Mouse (Mus musculus): Measurements from ENCODE around the gene Cep126. TPM values are rescaled to one million over a fixed set of nuclear protein-coding genes. Genes with fewer than 3 reads are reported as not detected.
A peak's percentile ranks its signal among the peaks of the same experiment; 100 is the strongest.

The Cep126 gene
- polyA plus RNA-seq, 1 experiment from 2014 or later, result 4.5 TPM

- Histone ChIP-seq H3K4me2 (ENCODE audit: low read depth, low read length) (no peak overlapping the region), H3K36me3 (ENCODE audit: control insufficient read depth, insufficient read depth, low read length) (no peaks in the 10 kb centered on the region), H3K27me3 (replicated peaks; ENCODE audit: control insufficient read depth, insufficient read depth, low read length) (no peaks in the 10 kb centered on the region), H3K27ac (replicated peaks; ENCODE audit: low read depth, low read length) (no peak overlapping the region; the same call in 1 of the 2 replicates), H3K4me3 (ENCODE audit: low read depth, low read length) (no peak overlapping the region), H3K9ac (ENCODE audit: low read depth, low read length) (no peak overlapping the region), H3K4me1 (ENCODE audit: control insufficient read depth, insufficient read depth, low read length) (peaks cover 5% of the 10 kb centered on the region; the same call in 1 of the 2 replicates), H3K9me3 (ENCODE audit: control insufficient read depth, low read length) (no peaks in the 10 kb centered on the region)
- DNase-seq (ENCODE audit: low spot score) (peak; percentile 14), ATAC-seq (ENCODE audit: low read depth) (peak; percentile 51; the same call in 1 of the 2 replicates)
- WGBS, result 27% methylated on average over 4 of the region's 4 CpGs
Measured at GRCm38 (mm10) chr9:8035091-8035490, 99.0 kb downstream of the Cep126 start.

- WGBS, result 56% methylated on average over 1 of the region's 1 CpGs
Measured at GRCm38 (mm10) chr9:8034143-8034542, 100.0 kb downstream of the Cep126 start.

GRCm38 (mm10) chr9:8032847-8033246 is 101.2 kb downstream of the Cep126 start:
- DNase-seq (ENCODE audit: low spot score) (peak; percentile 77), ATAC-seq (ENCODE audit: low read depth) (peak; percentile 70)
- Histone ChIP-seq H3K4me1 (ENCODE audit: control insufficient read depth, insufficient read depth, low read length) (peaks cover 5% of the 10 kb centered on the region; the same call in 1 of the 2 replicates), H3K4me2 (ENCODE audit: low read depth, low read length) (no peak overlapping the region), H3K9me3 (ENCODE audit: control insufficient read depth, low read length) (no peaks in the 10 kb centered on the region), H3K27ac (replicated peaks; ENCODE audit: low read depth, low read length) (no peak overlapping the region; the same call in 1 of the 2 replicates), H3K36me3 (ENCODE audit: control insufficient read depth, insufficient read depth, low read length) (no peaks in the 10 kb centered on the region), H3K27me3 (replicated peaks; ENCODE audit: control insufficient read depth, insufficient read depth, low read length) (no peaks in the 10 kb centered on the region), H3K4me3 (ENCODE audit: low read depth, low read length) (no peak overlapping the region), H3K9ac (ENCODE audit: low read depth, low read length) (no peak overlapping the region)
- WGBS, result 76% methylated on average over 5 of the region's 5 CpGs

More at GRCm38 (mm10) chr9:8034143-8034542, 100.0 kb downstream of the Cep126 start:
- no peak for DNase-seq (ENCODE audit: low spot score)
- Histone ChIP-seq H3K27ac (replicated peaks; ENCODE audit: low read depth, low read length) (no peak overlapping the region), H3K27me3 (replicated peaks; ENCODE audit: control insufficient read depth, insufficient read depth, low read length) (no peaks in the 10 kb centered on the region), H3K4me1 (ENCODE audit: control insufficient read depth, insufficient read depth, low read length) (peaks cover 5% of the 10 kb centered on the region; the same call in 1 of the 2 replicates), H3K9me3 (ENCODE audit: control insufficient read depth, low read length) (no peaks in the 10 kb centered on the region), H3K4me3 (ENCODE audit: low read depth, low read length) (no peak overlapping the region), H3K36me3 (ENCODE audit: control insufficient read depth, insufficient read depth, low read length) (no peaks in the 10 kb centered on the region), H3K4me2 (ENCODE audit: low read depth, low read length) (no peak overlapping the region), H3K9ac (ENCODE audit: low read depth, low read length) (no peak overlapping the region)
- ATAC-seq (ENCODE audit: low read depth), result no peak

Other genes with a start within 250 kb of the Cep126 start
- 32.2 and 37.7 TPM in 2 replicates for gene Yap1, start 129.7 kb downstream of the Cep126 start, polyA plus RNA-seq (2014; fragmentation: Nextera tagmentation; extraction: Ambion mirVana)
- gene Cfap300, start 91.5 kb downstream of the Cep126 start, polyA plus RNA-seq (2014; fragmentation: Nextera tagmentation; extraction: Ambion mirVana), result 13.9 and 14.5 TPM in 2 replicates

All from embryonic facial prominence, embryonic 14.5 days (tissue).